Mouse (Mus musculus) hindbrain, embryonic 15.5 days (tissue): ENCODE results near the gene Zfp410. TPM values are rescaled to one million over a fixed set of nuclear protein-coding genes. Genes with fewer than 3 reads are reported as not detected.

Experiments used
- ATAC-seq: fragments of 200-750 bp; cut with Nextera tagmentation; 2 replicates; pipeline ENCODE4 v1.8.0; 2017; ENCODE audit warnings: low read depth, moderate number of reproducible peaks, moderate TSS enrichment; ENCODE audit not compliant: low FRiP score
- H3K27ac ChIP-seq: fragments of 300-500 bp; sonication (generic); replicated peaks from 2 replicates; pipeline ENCODE4 v1.5.1; 2015; ENCODE audit warnings: mild to moderate bottlenecking, inconsistent platforms
- H3K27me3 ChIP-seq: fragments of 300-500 bp; sonication (generic); 2 replicates; pipeline ENCODE4 v1.6.1; 2015; ENCODE audit warnings: control low read depth, inconsistent platforms
- H3K36me3 ChIP-seq: fragments of 300-500 bp; sonication (generic); 2 replicates; pipeline ENCODE4 v1.6.1; 2015; ENCODE audit warnings: control low read depth, inconsistent platforms
- H3K4me1 ChIP-seq: fragments of 300-500 bp; sonication (generic); replicated peaks from 2 replicates; pipeline ENCODE4 v1.6.1; 2015; ENCODE audit warnings: control low read depth, inconsistent platforms
- H3K4me2 ChIP-seq: fragments of 300-500 bp; sonication (generic); 2 replicates; pipeline ENCODE4 v1.6.1; 2015; ENCODE audit warnings: moderate library complexity, mild to moderate bottlenecking, inconsistent platforms
- H3K4me3 ChIP-seq: fragments of 300-500 bp; sonication (generic); 2 replicates; pipeline ENCODE4 v1.5.1; 2015; ENCODE audit warnings: mild to moderate bottlenecking, inconsistent platforms
- H3K9ac ChIP-seq: fragments of 300-500 bp; sonication (generic); 2 replicates; pipeline ENCODE4 v1.6.1; 2015; ENCODE audit warnings: inconsistent platforms
- H3K9me3 ChIP-seq: fragments of 300-500 bp; sonication (generic); 2 replicates; pipeline ENCODE4 v1.6.1; 2016; ENCODE audit warnings: control low read depth, inconsistent platforms
- WGBS: fragments of 180-500 bp; shearing (Covaris S2); methylation state at CpG from one replicate; pipeline ENCODE4 v1.1.7; 2015; 5-methylcytosine and 5-hydroxymethylcytosine counted together
- polyA plus RNA-seq: library from polyadenylated mRNA; unstranded; fragments of >200 nt; fragmentation: Nextera tagmentation; extraction: Ambion mirVana; gene quantifications from 2 replicates; pipeline ENCODE4 v1.2.1, GENCODE M21; 2015

The Zfp410 gene
- 63.3 and 66.8 TPM in 2 replicates for polyA plus RNA-seq

- Histone ChIP-seq H3K9ac (peak within 1 kb of the TSS; percentile 95), H3K27me3 (no peaks in the 10 kb centered on the region), H3K4me3 (peak within 1 kb of the TSS; percentile 86), H3K4me2 (peak within 1 kb of the TSS; percentile 82), H3K4me1 (peaks cover 23% of the 10 kb centered on the region), H3K36me3 (no peaks in the 10 kb centered on the region), H3K27ac (peak within 1 kb of the TSS; percentile 90), H3K9me3 (no peaks in the 10 kb centered on the region)
- peak; percentile 96 for ATAC-seq
- under 1% methylated on average over 77 of the region's 77 CpGs for WGBS
Measured at GRCm38 (mm10) chr12:84316721-84317621, at the start of gene Zfp410. Gene Zfp410, plus strand, starts transcription at chr12:84316852.

- no peak for ATAC-seq
- Histone ChIP-seq H3K9ac (no peak overlapping the region), H3K4me1 (no peaks in the 10 kb centered on the region), H3K27me3 (no peaks in the 10 kb centered on the region), H3K9me3 (no peaks in the 10 kb centered on the region), H3K4me3 (no peak overlapping the region), H3K27ac (no peak overlapping the region), H3K4me2 (no peak overlapping the region), H3K36me3 (no peaks in the 10 kb centered on the region)
- 75% methylated on average over 2 of the region's 2 CpGs for WGBS
Measured at GRCm38 (mm10) chr12:84267264-84267663, 49.4 kb upstream of the Zfp410 start.

GRCm38 (mm10) chr12:84273366-84273765, 43.3 kb upstream of the Zfp410 start:
- Histone ChIP-seq H3K4me2 (no peak overlapping the region), H3K4me3 (no peak overlapping the region), H3K27me3 (no peaks in the 10 kb centered on the region), H3K27ac (no peak overlapping the region), H3K9ac (no peak overlapping the region), H3K36me3 (no peaks in the 10 kb centered on the region), H3K9me3 (no peaks in the 10 kb centered on the region), H3K4me1 (no peaks in the 10 kb centered on the region)
- no peak for ATAC-seq
- 73% methylated on average over 5 of the region's 5 CpGs for WGBS

GRCm38 (mm10) chr12:84275288-84275687, 41.4 kb upstream of the Zfp410 start:
- ATAC-seq: no peak
- WGBS: 90% methylated on average over 9 of the region's 9 CpGs
- Histone ChIP-seq H3K36me3 (no peaks in the 10 kb centered on the region), H3K9me3 (no peaks in the 10 kb centered on the region), H3K27ac (no peak overlapping the region), H3K27me3 (no peaks in the 10 kb centered on the region), H3K9ac (no peak overlapping the region), H3K4me1 (no peaks in the 10 kb centered on the region), H3K4me3 (no peak overlapping the region), H3K4me2 (no peak overlapping the region)

GRCm38 (mm10) chr12:84276288-84276687, 40.4 kb upstream of the Zfp410 start:
- WGBS: 76% methylated on average over 2 of the region's 2 CpGs
- Histone ChIP-seq H3K27ac (no peak overlapping the region), H3K36me3 (no peaks in the 10 kb centered on the region), H3K9me3 (no peaks in the 10 kb centered on the region), H3K4me2 (no peak overlapping the region), H3K27me3 (no peaks in the 10 kb centered on the region), H3K9ac (no peak overlapping the region), H3K4me1 (no peaks in the 10 kb centered on the region), H3K4me3 (no peak overlapping the region)
- no peak for ATAC-seq

GRCm38 (mm10) chr12:84276799-84277198, 39.9 kb upstream of the Zfp410 start:
- Histone ChIP-seq H3K36me3 (no peaks in the 10 kb centered on the region), H3K4me3 (no peak overlapping the region), H3K27me3 (no peaks in the 10 kb centered on the region), H3K9me3 (no peaks in the 10 kb centered on the region), H3K9ac (no peak overlapping the region), H3K27ac (no peak overlapping the region), H3K4me2 (no peak overlapping the region), H3K4me1 (no peaks in the 10 kb centered on the region)
- ATAC-seq: no peak
- WGBS: 86% methylated on average over 4 of the region's 4 CpGs

DNA sequence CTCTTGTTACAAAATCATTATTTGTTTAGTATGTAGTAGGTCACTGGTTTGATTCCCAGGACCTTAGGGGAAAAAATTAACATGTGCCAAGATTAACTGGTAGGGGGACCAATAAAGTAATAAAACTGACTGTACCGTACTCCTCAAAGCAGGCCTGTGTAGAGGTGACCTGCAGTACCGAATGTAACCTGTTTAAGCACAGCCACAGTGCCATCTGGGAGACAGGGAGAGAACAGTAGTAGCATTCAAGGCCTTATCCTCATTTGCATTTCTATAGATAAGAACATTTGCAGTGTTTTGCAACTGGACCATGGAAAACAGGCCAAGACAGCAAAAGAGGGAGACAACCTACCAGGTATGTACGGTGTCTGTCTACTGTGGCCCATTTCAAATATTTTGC, 38.8 kb upstream of the Zfp410 start:
- WGBS: 36% methylated on average over 3 of the region's 3 CpGs
- Histone ChIP-seq H3K36me3 (no peaks in the 10 kb centered on the region), H3K4me3 (no peak overlapping the region), H3K4me1 (no peaks in the 10 kb centered on the region), H3K27ac (no peak overlapping the region), H3K27me3 (no peaks in the 10 kb centered on the region), H3K9ac (no peak overlapping the region), H3K4me2 (no peak overlapping the region), H3K9me3 (no peaks in the 10 kb centered on the region)
- ATAC-seq: no peak

- Histone ChIP-seq H3K4me2 (no peak overlapping the region), H3K27ac (no peak overlapping the region), H3K27me3 (no peaks in the 10 kb centered on the region), H3K4me1 (no peaks in the 10 kb centered on the region), H3K4me3 (no peak overlapping the region), H3K36me3 (no peaks in the 10 kb centered on the region), H3K9ac (no peak overlapping the region), H3K9me3 (no peaks in the 10 kb centered on the region)
- no peak for ATAC-seq
- WGBS: 71% methylated on average over 7 of the region's 7 CpGs
Measured at GRCm38 (mm10) chr12:84278901-84279300, 37.8 kb upstream of the Zfp410 start.

- H3K36me3 ChIP-seq: no peaks in the 10 kb centered on the region
- H3K27ac ChIP-seq: no peak overlapping the region
- H3K4me3 ChIP-seq: no peak overlapping the region; the same call in 1 of the 2 replicates
- peaks cover 15% of the 10 kb centered on the region for H3K4me1 ChIP-seq
- H3K9me3 ChIP-seq: no peaks in the 10 kb centered on the region
- peak overlapping the region; percentile 80 for H3K4me2 ChIP-seq
- no peak for ATAC-seq
- WGBS: 79% methylated on average over 14 of the region's 14 CpGs
- H3K9ac ChIP-seq: no peak overlapping the region
- H3K27me3 ChIP-seq: no peaks in the 10 kb centered on the region
Measured at GRCm38 (mm10) chr12:84284391-84284790, 32.3 kb upstream of the Zfp410 start.

DNA sequence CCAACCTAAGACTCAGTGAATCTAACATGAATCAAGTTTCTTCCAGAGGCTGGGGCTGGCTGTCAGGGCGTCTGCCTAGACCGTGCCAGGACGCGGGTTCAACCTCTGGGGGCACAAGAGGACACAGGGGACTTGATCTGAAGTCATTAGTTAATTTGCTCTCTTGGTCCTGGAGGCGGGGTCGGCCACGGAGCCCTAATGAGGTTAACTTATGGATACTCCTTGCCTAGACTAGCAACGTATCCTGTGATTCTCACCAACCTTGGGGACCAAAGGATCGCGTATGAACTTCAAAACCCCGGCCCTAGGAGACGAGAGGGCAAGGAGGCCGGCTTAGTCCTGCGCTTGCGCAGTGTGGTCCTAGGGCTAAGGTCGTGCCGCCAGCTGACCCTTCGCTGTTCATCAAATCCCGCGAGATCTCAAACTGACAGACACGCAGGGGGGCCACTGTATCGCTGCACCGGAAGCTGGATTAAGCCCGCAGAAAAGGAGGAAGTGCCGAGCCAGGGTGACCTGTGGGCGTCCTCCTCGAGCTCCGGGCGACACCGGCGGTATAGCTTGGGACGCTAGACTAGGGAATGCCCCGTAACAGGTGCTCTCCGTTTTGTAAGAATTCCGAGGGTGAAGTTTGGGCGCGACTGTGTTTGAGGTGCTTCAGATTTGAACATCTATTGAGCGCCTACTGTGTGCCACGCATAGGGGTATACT, 31.6 kb upstream of the Zfp410 start, which contains the start of gene Ptgr2:
Gene Ptgr2, plus strand, starts transcription at position 348 of the 708 bp plus-strand sequence.
- no peaks in the 10 kb centered on the region for H3K27me3 ChIP-seq
- peak within 1 kb of the TSS; percentile 60 for H3K9ac ChIP-seq
- H3K9me3 ChIP-seq: no peaks in the 10 kb centered on the region
- WGBS: under 1% methylated on average over 39 of the region's 39 CpGs
- no peaks in the 10 kb centered on the region for H3K36me3 ChIP-seq
- peak; percentile 93 for ATAC-seq
- peak within 1 kb of the TSS; percentile 80 for H3K4me2 ChIP-seq
- peaks cover 15% of the 10 kb centered on the region for H3K4me1 ChIP-seq
- H3K4me3 ChIP-seq: peak within 1 kb of the TSS; percentile 60
- H3K27ac ChIP-seq: peak within 1 kb of the TSS; percentile 73

GRCm38 (mm10) chr12:84285593-84285968, 31.1 kb upstream of the Zfp410 start:
- no peak; the same call in 1 of the 2 replicates for ATAC-seq
- H3K27ac ChIP-seq: peak overlapping the region; percentile 73

DNA sequence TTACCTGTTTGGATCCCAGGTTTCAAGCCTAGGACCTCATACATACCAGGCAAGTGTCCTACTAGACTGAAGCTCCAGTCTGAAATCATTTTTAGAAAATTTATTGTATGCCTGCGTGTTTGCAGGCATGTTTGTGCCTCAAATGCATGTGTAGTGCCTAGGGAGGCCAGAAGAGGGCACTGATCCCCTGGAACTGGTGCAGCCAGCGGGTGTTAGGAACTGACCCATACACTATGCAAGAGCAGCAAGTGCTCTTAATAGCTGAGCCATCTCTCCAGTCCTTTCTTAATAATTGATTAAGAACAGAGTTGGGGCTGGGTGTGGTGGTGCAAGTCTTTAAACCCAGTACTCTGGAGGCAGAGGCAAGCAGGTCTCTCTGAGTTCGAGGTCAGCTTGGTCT, 28.2 kb upstream of the Zfp410 start:
- Histone ChIP-seq H3K9me3 (no peaks in the 10 kb centered on the region), H3K4me1 (peaks cover 15% of the 10 kb centered on the region), H3K4me3 (no peak overlapping the region), H3K9ac (no peak overlapping the region), H3K4me2 (no peak overlapping the region), H3K36me3 (peaks cover 6% of the 10 kb centered on the region; the same call in 1 of the 2 replicates), H3K27me3 (no peaks in the 10 kb centered on the region), H3K27ac (no peak overlapping the region)
- WGBS: 58% methylated on average over 3 of the region's 3 CpGs
- ATAC-seq: no peak

More at GRCm38 (mm10) chr12:84285593-84285968, 31.1 kb upstream of the Zfp410 start:
- Histone ChIP-seq H3K9me3 (no peaks in the 10 kb centered on the region), H3K4me2 (peak overlapping the region; percentile 80), H3K27me3 (no peaks in the 10 kb centered on the region), H3K4me3 (peak overlapping the region; percentile 60), H3K9ac (peak overlapping the region; percentile 60), H3K4me1 (peaks cover 15% of the 10 kb centered on the region), H3K36me3 (no peaks in the 10 kb centered on the region)
- WGBS: 30% methylated on average over 8 of the region's 8 CpGs
